In the genomic region with DNA sequence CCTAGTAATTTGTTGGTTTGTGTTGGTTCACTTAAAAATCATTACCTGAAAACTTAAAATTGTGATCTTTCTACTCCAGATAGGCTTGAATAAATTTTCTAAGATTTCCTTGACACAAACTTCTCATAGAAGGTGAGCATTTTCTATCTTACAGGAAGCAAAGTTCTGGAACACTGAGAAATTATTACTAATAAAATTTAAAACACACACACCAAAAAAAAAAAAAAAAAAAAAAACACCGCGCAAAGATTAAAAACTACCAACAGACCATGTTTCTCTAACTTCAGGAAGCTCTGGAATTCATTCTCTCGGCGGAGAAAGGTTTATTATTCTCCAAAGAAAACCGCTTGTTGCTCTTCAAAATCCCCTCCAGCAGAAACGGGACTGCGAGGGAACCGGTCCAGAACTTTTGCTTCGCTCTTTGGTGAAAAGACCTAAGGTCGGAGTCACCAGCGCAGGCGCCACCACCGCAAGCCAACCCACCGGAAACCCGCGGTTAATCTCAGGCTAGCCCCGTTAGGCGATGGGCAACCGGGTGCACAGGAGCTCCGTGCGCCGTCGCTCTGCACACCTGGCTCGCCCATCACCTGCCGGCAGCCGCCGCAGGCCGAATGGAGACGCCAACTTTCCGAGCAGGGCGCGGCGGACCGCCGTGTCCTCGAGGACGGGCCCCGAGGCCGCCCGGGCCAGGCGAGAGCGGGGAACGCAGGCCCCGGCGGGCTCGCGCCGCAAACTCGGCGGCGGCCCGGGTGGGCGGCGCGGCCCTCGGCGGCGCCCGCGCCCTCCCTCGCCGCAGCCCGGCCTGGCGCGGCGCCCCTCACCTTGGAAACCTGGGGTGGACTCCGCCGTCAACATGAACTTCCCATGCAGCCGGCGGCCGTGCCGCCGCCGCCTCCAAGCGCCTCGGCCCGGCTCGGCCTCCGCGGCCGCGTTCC, we compare ENCODE assay signal across 8 mouse cellular contexts. TPM values are rescaled to one million over a fixed set of nuclear protein-coding genes. Genes with fewer than 3 reads are reported as not detected.
DNase-seq lines count a peak whose midpoint lies in the region; ATAC-seq and TF ChIP-seq lines count a peak whose summit lies in the region.

No protein-coding gene starts in this region.

- H3K4me2 ChIP-seq in CH12.LX (ENCODE audit: insufficient read depth, low read depth, poor library complexity, severe bottlenecking), result peak overlapping the region; percentile 52; the same call in 1 of the 2 replicates
- peak overlapping the region; percentile 56 for H3K4me2 ChIP-seq in heart, embryonic 16.5 days (ENCODE audit: low read depth, low read length)

- peaks cover 9% of the 10 kb centered on the region for H3K27me3 ChIP-seq in CH12.LX (replicated peaks)
- no peaks in the 10 kb centered on the region for H3K27me3 ChIP-seq in heart, embryonic 16.5 days (ENCODE audit: control insufficient read depth, insufficient read depth, low read length)

- peak overlapping the region; percentile 56 for H3K9ac ChIP-seq in CH12.LX (ENCODE audit: insufficient read depth, low read depth)
- H3K9ac ChIP-seq in heart, embryonic 16.5 days (ENCODE audit: low read length), result peak overlapping the region; percentile 98

- ATAC-seq in erythroid progenitor cell, adult 5-6 weeks (replicated peaks; ENCODE audit: low FRiP score, poor library complexity, severe bottlenecking), result peak; percentile 53
- ATAC-seq in heart, embryonic 16.5 days (replicated peaks; ENCODE audit: extremely low read depth, insufficient read depth, low FRiP score), result peak; percentile 57

- no peaks in the 10 kb centered on the region for H3K9me3 ChIP-seq in CH12.LX (replicated peaks; ENCODE audit: low read length)
- no peaks in the 10 kb centered on the region for H3K9me3 ChIP-seq in heart, embryonic 16.5 days (replicated peaks; ENCODE audit: control insufficient read depth, low read length)

- peak; percentile 67 for DNase-seq in CH12.LX (ENCODE audit: extremely low read depth)
- DNase-seq in kidney, postnatal 14 days, result peak; percentile 78
- peak; percentile 68 for DNase-seq in lung, postnatal 10 days
- DNase-seq in ovary, adult 18-20 months (ENCODE audit: low spot score), result peak; percentile 41
- peak; percentile 63 for DNase-seq in thymus, postnatal 14 days

- under 1% methylated on average over 70 of the region's 82 CpGs for WGBS in heart, embryonic 16.5 days

- H3K36me3 ChIP-seq in CH12.LX (replicated peaks in 1 of 2; ENCODE audit: control insufficient read depth in 1 of 2, insufficient read depth in 1 of 2, low read length in 1 of 2), result no peaks in the 10 kb centered on the region
- no peaks in the 10 kb centered on the region for H3K36me3 ChIP-seq in heart, embryonic 16.5 days (ENCODE audit: control insufficient read depth, insufficient read depth)

- H3K79me2 ChIP-seq in CH12.LX (replicated peaks; ENCODE audit: control insufficient read depth, extremely low read depth, insufficient read depth, poor library complexity, severe bottlenecking), result peaks cover 9% of the 10 kb centered on the region

- H3K4me3 ChIP-seq in CH12.LX (replicated peaks in 1 of 3; ENCODE audit: low read depth in 2 of 3, low read length in 2 of 3, poor library complexity in 1 of 3), result peak overlapping the region; percentile 50 to 89 (median 71)
- peak overlapping the region; percentile 82 for H3K4me3 ChIP-seq in bone marrow macrophage, adult 2 months (ENCODE audit: insufficient read depth, low read length)
- H3K4me3 ChIP-seq in heart, embryonic 16.5 days (ENCODE audit: low read length), result peak overlapping the region; percentile 92

- H3K4me1 ChIP-seq in CH12.LX (ENCODE audit: control insufficient read depth in 1 of 2, insufficient read depth in 2 of 2), result peaks cover 3 to 30% of the 10 kb centered on the region in 2 experiments; a peak in 3 of 4 replicates
- peaks cover 35% of the 10 kb centered on the region for H3K4me1 ChIP-seq in bone marrow macrophage, adult 2 months (ENCODE audit: control insufficient read depth, insufficient read depth, low read length)
- peaks cover 32% of the 10 kb centered on the region for H3K4me1 ChIP-seq in heart, embryonic 16.5 days (ENCODE audit: control insufficient read depth, insufficient read depth, low read length)

- H3K27ac ChIP-seq in CH12.LX (ENCODE audit: insufficient read depth, low read depth), result no peak overlapping the region
- H3K27ac ChIP-seq in bone marrow macrophage, adult 2 months (ENCODE audit: insufficient read depth, low read depth, low read length), result peak overlapping the region; percentile 88
- peak overlapping the region; percentile 99 for H3K27ac ChIP-seq in heart, embryonic 16.5 days (ENCODE audit: low read length)

- no peak for TF ChIP-seq RAD21 in CH12.LX (IDR thresholded peaks at IDR 0.05; ENCODE audit: low read depth, low read length)

- in situ Hi-C loops in CH12.LX (cut with MboI; ENCODE audit: low pct_ligation_motif_present, low pct_unique_long_range_greater_than_20kb, low sequenced_read_pairs), result no loop called here

- TF ChIP-seq POLR2A in CH12.LX (IDR thresholded peaks at IDR 0.05; ENCODE audit: low read depth, low read length), result no peak
- no peak for TF ChIP-seq POLR2A in bone marrow macrophage, adult 2 months (IDR thresholded peaks at IDR 0.05; ENCODE audit: borderline replicate concordance, low read depth, low read length)

- TF ChIP-seq CTCF in CH12.LX (conservative IDR thresholded peaks at IDR 0.05 in 1 of 2, IDR thresholded peaks at IDR 0.05 in 1 of 2; ENCODE audit: low read depth in 2 of 2, low read length in 2 of 2), result no peak
- no peak for TF ChIP-seq CTCF in bone marrow macrophage, adult 2 months (IDR thresholded peaks at IDR 0.05; ENCODE audit: low read depth, low read length)

- dilution Hi-C loops in CH12.LX (cut with MboI; ENCODE audit: extremely low pct_ligation_motif_present, extremely low pct_unique_long_range_greater_than_20kb, low sequenced_read_pairs), result no loop called here

- TF ChIP-seq EP300 in CH12.LX (IDR thresholded peaks at IDR 0.05; ENCODE audit: low read length), result 0 out of 2 replicates have a peak, but pooled peaks have one; percentile 15

TF ChIP-seq in CH12.LX, 34 proteins besides CTCF, POLR2A, EP300 and RAD21 (continues in another document):
- TF ChIP-seq GABPA (IDR thresholded peaks at IDR 0.05; ENCODE audit: insufficient replicate concordance, low read depth, low read length) (no peak), JUND (conservative IDR thresholded peaks at IDR 0.05; ENCODE audit: low read depth, low read length) (no peak), E2F4 (IDR thresholded peaks at IDR 0.05; ENCODE audit: insufficient replicate concordance, low read depth, low read length) (no peak), CHD2 (IDR thresholded peaks at IDR 0.05; ENCODE audit: low read length) (no peak), NRF1 (IDR thresholded peaks at IDR 0.05; ENCODE audit: low read depth, low read length) (peak; percentile 82), MYC (IDR thresholded peaks at IDR 0.05; ENCODE audit: low read depth, low read length) (no peak), BHLHE40 (IDR thresholded peaks at IDR 0.05; ENCODE audit: low read depth, low read length) (peak; percentile 60), ZC3H11A (IDR thresholded peaks at IDR 0.05; ENCODE audit: low read depth, low read length) (no peak), ETS1 (conservative IDR thresholded peaks at IDR 0.05; ENCODE audit: low read depth, low read length) (0 out of 2 replicates have a peak, but pooled peaks have one; percentile 14), IRF4 (IDR thresholded peaks at IDR 0.05; ENCODE audit: low read depth, low read length) (0 out of 2 replicates have a peak, but pooled peaks have one; percentile 36), MAZ (IDR thresholded peaks at IDR 0.05; ENCODE audit: low read depth, low read length) (no peak), UBTF (IDR thresholded peaks at IDR 0.05; ENCODE audit: low read depth, low read length) (peak; percentile 80; the same call in 1 of the 2 replicates), ZKSCAN1 (IDR thresholded peaks at IDR 0.05; ENCODE audit: borderline replicate concordance, low read depth, low read length) (no peak), NELFE (IDR thresholded peaks at IDR 0.05; ENCODE audit: low read depth, low read length) (no peak), SIN3A (IDR thresholded peaks at IDR 0.05; ENCODE audit: low read length) (no peak; the same call in 1 of the 2 replicates), MEF2A (IDR thresholded peaks at IDR 0.05; ENCODE audit: borderline replicate concordance, low read depth, low read length) (no peak), KAT2A (IDR thresholded peaks at IDR 0.05; ENCODE audit: insufficient replicate concordance, low read length) (no peak), TCF12 (IDR thresholded peaks at IDR 0.05; ENCODE audit: low read depth, low read length) (peak; percentile 57)

RNA-seq across cellular contexts. Expression of a gene that starts 6.7 kb away (rescaled TPM):
- total RNA-seq in CH12.LX (2012; rRNA removed) (2.9 and 3.8 TPM in 2 replicates), CH12.LX (2014; rRNA removed) (3.2 and 3.4 TPM in 2 replicates)
- 3.5 and 6.3 TPM in 2 replicates for polyA plus RNA-seq in CH12.LX (2012; ENCODE audit: insufficient read length, low read depth)
- 30.7 and 34.6 TPM in 2 replicates for polyA plus RNA-seq in bone marrow macrophage, adult 2 months (2012; ENCODE audit: insufficient read depth, insufficient read length, missing spikeins)
- total RNA-seq in erythroid progenitor cell, adult 5-6 weeks (2015; ENCODE audit: low replicate concordance), result 287 and 323 TPM in 2 replicates
- total RNA-seq in erythroid progenitor cell, adult 5-6 weeks (2017; ENCODE audit: low replicate concordance), result 445 and 526 TPM in 2 replicates
- polyA plus RNA-seq in heart, embryonic 16.5 days (2015; fragmentation: Nextera tagmentation; extraction: Ambion mirVana), result 40.5 and 41.0 TPM in 2 replicates

RNA-seq across cellular contexts. Expression of a gene that starts 32.1 kb away (rescaled TPM):
- 728 and 973 TPM in 2 replicates for total RNA-seq in CH12.LX (2012; rRNA removed)
- 368 and 406 TPM in 2 replicates for total RNA-seq in CH12.LX (2014; rRNA removed)
- 116 and 236 TPM in 2 replicates for polyA plus RNA-seq in CH12.LX (2012; ENCODE audit: insufficient read length, low read depth)
- polyA plus RNA-seq in bone marrow macrophage, adult 2 months (2012; ENCODE audit: insufficient read depth, insufficient read length, missing spikeins), result 54.3 and 57.8 TPM in 2 replicates
- 117 and 187 TPM in 2 replicates for total RNA-seq in erythroid progenitor cell, adult 5-6 weeks (2015; ENCODE audit: low replicate concordance)
- 70.6 and 101 TPM in 2 replicates for total RNA-seq in erythroid progenitor cell, adult 5-6 weeks (2017; ENCODE audit: low replicate concordance)
- polyA plus RNA-seq in heart, embryonic 16.5 days (2015; fragmentation: Nextera tagmentation; extraction: Ambion mirVana), result 41.8 and 46.6 TPM in 2 replicates

RNA-seq across cellular contexts. Expression of a gene that starts 38.3 kb away (rescaled TPM):
- total RNA-seq in CH12.LX (2012; rRNA removed), result not detected in 2 replicates
- total RNA-seq in CH12.LX (2014; rRNA removed), result not detected in 2 replicates
- not detected in 2 replicates for polyA plus RNA-seq in CH12.LX (2012; ENCODE audit: insufficient read length, low read depth)
- not detected in 2 replicates for polyA plus RNA-seq in bone marrow macrophage, adult 2 months (2012; ENCODE audit: insufficient read depth, insufficient read length, missing spikeins)
- total RNA-seq in erythroid progenitor cell, adult 5-6 weeks (2015; ENCODE audit: low replicate concordance), result not detected in 2 replicates
- total RNA-seq in erythroid progenitor cell, adult 5-6 weeks (2017; ENCODE audit: low replicate concordance), result 1.0 TPM in 1 of 2 replicates, not detected in the other
- 0.14 and 0.35 TPM in 2 replicates for polyA plus RNA-seq in heart, embryonic 16.5 days (2015; fragmentation: Nextera tagmentation; extraction: Ambion mirVana)
